Mouse (Mus musculus) urinary bladder, postnatal 4 days (tissue): Measurements from ENCODE around the gene Tlcd1.
"Not testable (repeated sequence)": the region's sequence is repeated elsewhere in the genome, so short reads cannot be mapped to it uniquely, and the experiment has no call there.

Experiments
- DNase-seq, 2 experiments: peaks; one replicate each; pipeline ENCODE4 v3.0.0; 2021 to 2022; ENCODE audit warnings: low spot score in 2 of 2

The Tlcd1 gene

DNA sequence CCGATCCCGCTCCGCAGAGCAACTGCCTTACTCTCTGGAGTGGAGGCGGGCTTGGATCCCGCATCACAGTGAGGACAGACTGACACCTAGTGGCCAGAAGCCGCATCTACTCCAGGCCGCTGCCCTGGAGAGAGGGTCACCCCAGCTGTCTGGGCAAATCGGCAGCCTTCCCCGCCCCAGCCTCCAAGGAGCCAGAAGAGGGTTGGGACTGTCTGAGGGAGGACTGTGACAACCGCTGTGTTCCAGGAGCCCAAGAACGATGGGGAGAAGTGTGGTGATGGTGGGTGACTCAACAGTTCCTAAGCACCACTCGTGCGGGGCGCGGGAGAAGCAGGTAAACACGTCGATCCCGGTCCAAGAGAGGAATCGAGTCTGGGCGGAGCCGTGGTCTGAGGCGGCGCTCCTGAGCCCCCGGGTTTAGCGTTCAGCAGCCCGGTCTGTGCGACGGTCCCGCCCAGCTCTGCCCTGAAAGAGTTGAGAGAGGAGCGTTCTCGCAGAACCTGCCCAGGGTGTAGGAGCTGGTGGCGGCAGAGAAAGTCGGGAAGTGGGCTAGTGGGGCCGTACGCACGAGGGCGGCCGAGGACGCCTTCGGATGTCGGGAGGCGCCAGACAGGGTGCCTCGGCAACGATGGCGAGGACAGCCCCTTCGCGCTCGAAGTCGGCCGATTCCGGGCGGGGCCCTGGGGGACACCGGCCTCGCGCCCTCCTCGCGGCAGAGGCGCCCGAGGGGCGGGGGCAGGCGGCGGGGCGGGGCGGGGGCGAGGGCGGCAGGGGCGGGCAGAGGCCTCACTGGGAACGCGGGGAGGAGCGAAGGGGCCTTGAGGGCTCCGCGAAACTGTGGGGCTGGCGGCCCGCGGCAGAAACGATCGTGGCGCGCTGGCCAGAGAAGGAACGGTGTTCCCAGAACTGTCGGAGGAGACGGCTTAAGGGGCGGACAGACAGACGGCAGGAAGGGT is 1.7 kb downstream of the Tlcd1 start:
- peak; percentile 96 to 98 for DNase-seq

DNA sequence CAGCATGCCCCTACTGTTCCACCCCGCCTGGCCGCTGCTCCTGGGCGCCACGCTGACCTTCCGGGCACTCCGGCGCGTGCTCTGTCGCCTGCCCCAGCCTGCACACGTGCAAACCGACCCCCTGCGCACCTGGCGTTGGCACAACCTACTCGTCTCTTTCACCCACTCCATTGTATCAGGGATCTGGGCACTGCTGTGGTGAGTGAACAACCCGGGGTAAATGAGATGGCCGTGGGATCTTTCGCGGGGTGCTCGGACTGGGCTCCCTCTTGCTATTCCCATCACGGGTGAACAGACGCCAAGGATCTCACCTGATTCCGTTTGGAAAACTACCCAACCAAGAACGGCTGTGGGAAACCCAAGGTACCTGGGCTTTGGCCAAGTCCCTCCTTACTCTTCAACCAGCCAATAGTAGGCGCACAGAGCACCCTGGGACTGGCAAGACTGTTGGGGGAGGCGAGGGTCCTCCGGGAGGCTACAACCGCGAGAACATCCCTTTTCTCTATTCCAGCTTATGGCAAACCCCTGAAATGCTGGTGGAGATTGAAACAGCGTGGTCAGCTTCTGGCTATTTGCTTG is 2.4 kb downstream of the Tlcd1 start:
- DNase-seq, result peak in 1 of 2 experiments; percentile 66

DNA sequence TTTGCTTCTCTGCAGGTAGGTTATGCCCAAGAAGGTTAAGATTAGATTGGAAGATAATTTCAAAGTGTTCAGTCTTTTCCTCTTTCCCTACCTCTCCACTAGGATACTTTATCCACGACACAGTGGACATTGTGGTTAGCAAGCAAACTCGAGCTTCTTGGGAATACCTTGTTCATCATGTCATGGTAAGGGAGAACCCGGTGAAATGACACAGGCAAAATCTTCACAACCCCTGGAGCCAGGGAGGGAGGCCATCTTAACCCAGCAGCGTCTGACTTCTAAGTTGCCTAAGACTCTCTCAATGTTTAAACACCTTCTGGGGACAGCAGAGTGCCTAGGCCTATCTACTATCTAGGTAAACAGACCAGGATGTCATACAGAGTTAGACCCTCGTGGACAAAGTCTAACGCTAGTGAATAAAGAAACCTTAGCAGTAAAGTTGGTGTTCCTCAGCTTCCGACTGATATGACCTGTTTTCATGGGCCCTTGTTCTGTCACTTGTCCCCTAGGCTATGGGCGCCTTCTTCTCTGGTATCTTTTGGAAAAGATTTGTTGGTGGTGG is 3.0 kb downstream of the Tlcd1 start:
- no peak for DNase-seq

DNA sequence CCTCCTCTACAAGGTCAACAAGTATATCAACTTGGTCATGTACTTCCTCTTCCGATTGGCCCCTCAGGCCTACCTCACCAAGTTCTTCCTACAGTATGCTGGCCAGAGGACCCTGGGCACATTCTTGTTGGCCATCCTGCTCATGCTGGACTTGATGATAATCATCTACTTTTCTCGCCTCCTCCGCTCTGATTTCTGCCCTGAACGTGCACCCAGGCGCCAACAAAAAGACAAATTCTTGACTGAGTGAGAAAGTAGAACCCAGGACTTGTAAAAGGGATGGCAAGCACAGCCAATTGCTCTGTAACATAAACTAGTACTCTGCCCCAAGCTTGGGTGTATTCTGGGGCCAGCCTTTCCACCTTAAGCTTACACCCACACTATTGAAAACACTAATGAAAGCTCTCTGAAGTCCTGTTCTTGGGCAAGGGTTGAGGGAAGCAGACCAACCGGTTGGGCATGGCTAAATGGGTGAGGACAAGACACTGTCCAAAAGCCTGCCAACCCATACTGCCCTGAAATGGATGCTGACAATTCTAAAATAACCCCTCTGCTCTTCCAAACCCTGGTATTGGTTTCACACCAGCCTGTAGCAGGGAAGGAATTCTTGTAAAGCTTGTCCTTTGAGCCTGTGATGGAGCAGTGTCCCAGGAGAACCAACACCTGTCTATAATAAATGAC is 3.7 kb downstream of the Tlcd1 start:
- no peak for DNase-seq

DNA sequence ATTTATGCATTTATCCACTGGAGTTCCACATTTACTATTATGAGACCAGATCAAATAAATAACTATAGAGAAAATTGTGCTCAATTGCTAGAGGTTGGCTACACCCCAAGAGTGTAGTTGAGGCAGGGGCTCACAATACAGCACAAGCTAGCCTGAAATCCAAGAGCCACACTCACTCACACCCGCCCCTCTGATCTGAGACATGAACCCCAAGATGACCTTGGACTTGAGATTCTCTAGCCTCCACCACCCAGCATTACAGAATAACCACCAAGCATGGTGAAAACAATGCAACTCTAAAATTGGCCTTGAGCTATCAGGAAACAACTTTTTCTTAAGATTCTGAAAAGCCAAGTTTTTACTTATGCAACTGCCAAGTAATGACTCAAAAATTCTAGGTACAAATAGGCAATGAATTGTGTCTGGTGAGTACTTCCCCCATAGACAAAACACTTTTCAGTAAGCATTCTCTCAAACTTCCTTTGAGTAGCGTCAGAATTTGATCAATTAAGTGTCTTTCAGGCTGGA is 5.4 kb downstream of the Tlcd1 start:
- no peak for DNase-seq

DNA sequence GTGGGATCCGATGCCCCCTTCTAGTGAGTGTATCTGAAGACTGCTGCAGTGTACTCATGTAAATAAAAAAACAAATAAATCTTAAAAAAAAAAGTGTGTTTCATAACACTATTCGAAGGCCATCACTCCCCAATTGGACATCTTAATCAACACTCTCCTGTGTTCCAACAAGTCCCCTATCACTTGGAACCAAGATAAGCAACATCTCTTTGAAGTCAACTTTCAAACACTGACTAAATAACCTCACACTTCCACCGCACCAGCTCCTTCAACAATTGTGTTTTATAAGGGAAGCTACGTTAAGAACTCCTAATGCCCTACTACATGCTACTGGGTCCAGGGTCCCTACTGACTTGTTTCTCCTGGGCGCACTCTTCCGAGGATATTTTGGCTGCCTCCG is 5.9 kb downstream of the Tlcd1 start:
- no peak for DNase-seq

DNA sequence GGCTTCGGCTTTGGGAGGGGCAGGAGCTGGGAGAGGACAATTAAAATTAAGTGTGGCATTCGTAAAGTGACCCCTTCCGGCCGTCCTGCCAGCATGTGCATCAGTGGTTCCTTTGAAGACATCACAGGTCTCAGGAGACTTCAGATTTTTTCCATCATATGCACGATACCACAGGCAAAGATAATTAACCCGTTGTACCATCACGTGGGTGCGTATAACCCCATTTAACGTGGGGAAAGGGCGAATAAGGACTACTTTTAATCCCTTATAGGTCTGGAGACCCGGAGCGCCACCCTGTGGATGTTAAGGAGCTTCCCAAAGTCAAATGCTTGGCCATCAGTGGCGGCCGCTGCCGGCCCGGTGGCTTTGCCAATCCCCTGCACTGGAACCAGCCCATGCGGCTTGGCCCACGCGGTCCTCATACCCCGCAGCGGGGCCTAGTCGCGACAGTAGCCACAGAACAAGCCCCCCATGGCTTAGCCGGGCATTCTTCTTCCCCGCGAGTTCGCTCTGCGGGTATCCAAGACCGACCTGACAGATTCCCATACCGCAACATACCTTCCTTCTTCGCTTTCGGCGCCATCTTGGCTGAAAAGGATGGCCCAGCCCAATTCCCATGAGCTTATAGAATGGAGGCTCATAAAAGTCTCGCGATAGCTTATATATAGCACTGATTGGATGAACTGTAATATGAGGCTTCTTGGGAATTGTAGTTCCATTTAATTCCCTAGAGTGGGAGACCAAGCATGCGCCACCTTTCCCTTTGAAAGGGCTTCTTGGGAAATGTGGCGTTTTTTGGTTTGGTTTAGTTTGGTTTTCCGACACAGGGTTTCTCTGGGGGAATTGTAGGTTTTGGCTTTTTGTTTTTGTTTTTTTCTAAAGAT is 6.7 kb downstream of the Tlcd1 start, which contains the start of gene Rpl23a:
Gene Rpl23a, minus strand, starts transcription at position 624 of the 884 bp plus-strand sequence.
- peak; percentile 72 to 74 for DNase-seq

DNA sequence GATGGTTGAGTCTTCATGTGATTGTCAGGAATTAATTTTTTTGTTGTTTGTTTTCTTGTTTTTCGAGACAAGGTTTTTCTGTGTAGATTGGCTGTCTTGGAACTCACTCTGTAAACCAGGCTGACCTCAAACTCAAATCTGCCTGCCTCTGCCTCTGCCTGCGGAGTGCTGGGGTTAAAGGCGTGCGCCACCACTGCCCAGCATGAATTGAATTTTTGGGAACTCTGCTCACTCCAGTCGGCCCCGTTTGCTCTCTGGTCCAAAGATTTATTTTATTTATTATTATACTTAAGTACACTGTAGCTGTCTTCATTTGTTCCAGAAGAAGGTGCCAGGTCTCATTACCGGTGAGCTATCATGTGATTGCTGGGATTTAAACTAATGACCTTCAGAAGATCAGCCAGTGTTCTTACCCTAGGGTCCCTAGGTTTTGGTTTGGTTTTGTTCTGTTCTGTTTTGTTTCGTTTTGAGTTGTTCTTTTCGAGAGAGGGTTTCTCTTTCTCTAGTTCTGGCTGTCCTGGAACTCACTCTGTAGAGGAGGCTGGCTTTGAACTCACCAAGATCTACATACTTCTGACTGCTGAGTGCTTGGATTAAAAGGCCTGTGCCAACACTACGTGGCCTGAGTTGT is 7.5 kb downstream of the Tlcd1 start:
- no peak for DNase-seq

DNA sequence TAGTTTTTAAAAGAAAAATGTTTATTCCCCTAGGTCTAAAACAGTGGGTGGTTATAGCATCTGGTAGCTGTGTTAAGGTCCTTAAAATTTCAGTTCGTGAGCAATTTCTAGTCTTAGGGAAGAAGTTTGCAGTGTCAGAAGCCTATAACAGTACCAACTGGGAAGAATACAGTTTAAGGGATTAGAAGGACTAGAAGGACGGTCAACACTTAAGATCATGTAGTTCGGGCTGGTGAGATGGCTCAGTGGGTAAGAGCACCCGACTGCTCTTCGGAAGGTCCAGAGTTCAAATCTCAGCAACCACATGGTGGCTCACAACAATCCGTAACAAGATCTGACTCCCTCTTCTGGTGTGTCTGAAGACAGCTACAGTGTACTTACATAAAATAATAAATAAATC is 8.2 kb downstream of the Tlcd1 start:
- DNase-seq, result not testable (repeated sequence)

DNA sequence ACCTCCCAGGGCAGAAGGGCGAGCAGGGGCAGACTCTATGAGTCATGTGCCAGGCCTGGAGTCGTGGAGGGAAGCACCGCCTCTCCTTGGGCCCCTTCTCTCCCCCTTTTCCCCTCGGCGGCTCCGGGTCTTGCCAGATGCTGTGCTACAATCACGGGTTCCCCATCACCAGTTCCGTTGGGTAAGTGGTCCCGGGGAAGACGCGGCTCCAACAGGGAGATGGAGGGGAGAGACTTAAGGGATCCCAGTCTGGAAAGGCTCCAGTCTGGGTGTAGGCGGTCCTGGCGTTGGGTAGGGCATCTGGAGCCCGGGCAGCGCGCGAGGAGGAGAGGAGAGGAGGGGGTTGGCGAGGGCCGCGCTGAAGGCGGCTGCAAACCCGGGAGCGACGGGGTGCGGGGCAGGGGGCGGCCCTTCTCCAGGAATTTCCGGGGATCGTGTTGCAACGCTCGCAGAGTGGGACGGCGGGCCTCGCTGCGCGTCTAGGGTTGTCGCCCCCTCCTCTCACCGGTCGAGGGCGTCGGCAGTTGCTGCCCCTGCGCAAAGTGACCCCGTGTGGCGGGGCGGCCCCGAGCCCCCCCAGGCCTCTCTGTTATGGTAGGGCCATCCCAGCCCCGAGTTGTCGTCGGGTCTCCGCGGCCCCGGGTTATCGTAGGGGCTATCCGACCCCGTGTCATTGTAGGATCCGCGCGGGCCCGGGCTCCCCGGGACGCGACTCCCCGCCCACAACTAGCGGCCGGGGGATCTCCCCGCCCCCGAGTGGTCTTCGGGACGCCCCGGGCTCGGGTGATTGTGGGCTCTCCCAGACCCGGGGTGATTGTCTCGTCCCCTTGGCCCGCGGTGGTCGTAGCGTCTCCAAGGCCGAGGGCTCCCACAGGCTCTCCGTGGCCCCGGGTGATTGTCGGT is 12.1 kb downstream of the Tlcd1 start, which contains the start of gene Rab34:
Gene Rab34, plus strand, starts transcription at position 100 of the 903 bp plus-strand sequence.
- DNase-seq, result peak; percentile 80 to 89

DNA sequence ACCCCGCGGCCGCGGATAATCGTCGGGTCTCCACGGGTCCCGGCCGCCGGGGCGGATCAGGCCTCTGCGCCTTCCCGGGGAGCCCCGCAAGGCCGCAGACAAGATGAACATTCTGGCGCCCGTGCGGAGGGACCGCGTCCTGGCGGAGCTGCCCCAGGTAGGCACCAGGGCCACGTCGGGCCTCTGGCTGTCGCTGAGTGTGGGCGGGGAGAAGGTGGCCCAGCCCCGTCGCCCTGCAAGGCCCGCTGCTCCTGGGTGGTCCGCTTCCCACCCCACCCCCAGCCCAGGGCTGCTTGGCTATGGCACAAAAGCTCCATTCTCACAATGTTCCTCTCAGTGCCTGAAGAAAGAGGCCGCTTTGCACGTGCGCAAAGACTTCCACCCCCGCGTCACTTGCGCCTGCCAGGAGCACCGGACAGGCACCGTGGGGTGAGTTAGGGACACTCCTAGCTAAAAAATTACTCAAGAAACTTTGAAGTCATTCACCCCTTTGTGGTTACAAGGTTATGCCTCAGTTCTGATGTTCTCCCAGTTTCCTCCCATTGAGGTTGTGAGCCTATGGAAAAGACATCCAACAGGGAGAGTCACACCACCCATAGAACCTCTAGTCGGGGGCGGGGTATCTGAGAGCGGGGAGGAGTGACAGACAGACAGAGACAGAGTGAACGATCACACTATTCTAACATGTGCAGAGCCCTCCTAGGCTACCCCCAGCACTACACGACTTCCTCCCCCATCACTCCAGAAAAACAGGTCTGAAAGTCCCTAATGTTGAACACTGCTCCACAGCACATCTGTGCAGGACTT is 12.9 kb downstream of the Tlcd1 start:
- peak; percentile 79 to 80 for DNase-seq

DNA sequence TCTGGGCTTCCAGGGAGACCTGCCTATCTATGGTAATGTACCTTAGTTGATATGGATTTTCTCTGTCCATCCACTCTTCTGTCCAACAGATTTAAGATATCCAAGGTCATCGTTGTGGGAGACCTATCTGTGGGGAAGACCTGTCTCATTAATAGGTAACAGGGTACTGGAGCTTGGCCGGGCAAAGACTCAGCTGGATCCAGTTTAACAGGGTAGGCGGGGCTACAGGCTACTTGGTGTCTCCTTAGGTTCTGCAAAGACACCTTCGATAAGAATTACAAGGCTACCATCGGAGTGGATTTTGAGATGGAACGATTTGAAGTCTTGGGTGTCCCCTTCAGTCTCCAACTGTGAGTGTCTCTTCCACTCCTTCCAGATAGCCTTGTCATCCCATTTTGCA is 13.5 kb downstream of the Tlcd1 start:
- no peak for DNase-seq

DNA sequence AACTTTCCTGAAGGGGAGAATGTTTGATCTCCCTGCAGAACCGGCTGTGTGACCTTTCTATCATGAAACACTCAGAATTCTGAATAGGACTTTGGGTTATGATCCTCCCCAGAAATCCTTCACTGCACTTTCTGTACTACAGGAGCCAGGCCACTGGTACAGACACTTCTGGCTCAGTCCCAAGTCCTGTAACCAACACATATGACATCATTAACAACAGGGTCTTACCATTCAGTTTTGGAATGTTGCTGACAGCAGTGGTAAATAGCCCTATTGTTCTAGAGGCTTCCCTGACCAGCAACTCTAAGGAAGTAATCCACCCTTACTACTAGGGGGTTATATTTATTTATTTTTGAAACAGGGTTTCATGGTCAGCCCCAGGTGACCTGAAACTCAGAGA is 16.6 kb downstream of the Tlcd1 start, which contains the start of gene Proca1:
Gene Proca1, plus strand, starts transcription at position 280 of the 400 bp plus-strand sequence.
- DNase-seq, result no peak

DNA sequence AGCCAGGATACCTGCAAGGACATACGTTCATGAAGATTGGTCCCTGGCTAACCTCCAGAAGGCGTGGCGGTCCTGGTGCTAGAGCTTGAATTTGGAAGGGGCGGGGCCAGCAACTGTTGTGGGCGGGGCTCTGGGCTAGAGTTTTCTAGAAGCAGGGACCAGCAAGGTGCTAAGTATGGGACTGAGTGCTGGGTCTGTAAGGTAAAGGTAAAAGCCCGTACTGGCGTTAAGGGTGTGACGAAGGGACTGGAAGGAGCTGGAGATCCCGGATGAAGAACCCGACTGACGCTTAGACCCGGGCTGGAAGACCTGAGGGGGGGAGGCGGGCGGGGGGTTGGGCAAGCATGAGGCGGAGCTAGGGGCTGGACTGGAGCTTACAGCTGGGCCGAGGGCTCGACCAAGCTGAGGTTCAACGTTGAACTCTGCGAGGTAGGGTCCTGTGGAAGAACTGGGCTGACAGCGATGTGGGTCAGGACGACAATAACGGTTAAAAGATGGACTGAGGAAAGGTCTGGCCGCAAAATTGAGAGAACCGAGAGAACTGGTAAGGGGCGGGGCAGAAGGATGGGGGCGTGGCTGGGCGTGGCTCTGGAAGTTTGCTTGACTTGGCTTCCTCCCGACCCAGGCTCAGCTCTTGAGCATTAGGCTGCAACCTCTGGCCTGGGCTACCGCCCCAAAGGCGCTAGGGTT is 18.0 kb downstream of the Tlcd1 start:
- DNase-seq, result peak; percentile 76 to 86

DNA sequence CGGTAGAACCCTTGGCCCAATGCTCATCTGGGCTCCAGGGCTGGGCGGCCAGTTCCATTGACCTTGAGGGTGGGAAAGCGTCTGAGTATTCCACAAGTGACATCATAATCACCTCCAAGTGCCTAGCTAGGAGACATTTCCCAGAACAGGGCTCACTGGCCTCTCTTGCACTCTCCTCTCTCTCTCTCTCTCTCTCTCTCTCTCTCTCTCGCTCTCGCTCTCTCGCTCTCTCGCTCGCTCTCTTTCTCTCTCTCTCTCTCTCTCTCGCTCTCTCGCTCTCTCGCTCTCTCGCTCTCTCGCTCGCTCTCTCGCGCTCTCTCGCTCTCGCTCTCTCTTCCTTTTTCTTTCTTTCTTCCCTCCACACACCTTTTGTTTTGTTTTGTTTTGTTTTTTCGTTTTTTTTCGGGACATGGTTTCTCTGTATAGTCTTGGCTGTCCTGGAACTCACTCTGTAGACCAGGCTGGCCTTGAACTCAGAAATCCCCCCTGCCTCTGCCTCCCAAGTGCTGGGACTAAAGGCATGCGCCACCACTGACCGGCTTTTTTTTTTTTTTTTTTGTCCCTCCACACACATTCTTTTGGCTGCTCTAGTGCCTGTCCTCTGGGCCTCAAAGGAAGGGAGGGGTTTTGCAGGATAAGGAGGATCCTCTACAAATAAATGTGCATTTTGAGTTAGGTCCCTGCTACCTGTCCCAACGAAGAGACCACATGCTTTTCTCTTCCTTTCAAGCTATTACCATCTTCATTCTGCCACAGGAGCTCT is 18.8 kb downstream of the Tlcd1 start:
- no peak for DNase-seq

DNA sequence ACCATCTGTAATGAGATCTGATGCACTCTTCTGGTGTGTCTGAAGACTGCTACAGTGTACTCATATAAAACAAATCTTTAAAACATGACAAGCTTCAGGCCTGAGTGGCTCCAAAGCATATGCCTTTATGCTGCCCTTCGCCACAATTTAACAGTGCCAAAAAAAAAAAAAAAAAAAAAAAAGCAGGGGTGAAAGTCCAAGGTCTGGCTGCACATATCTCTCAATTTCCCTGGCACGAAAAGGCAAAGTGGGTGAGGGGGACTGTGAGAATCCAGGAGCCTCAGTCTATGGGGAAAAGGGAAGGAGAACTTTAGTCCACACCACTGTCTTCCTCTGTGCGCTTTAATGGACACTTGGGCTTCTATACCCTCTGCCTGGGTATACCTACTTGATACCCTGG is 25.9 kb downstream of the Tlcd1 start:
- no peak for DNase-seq

DNA sequence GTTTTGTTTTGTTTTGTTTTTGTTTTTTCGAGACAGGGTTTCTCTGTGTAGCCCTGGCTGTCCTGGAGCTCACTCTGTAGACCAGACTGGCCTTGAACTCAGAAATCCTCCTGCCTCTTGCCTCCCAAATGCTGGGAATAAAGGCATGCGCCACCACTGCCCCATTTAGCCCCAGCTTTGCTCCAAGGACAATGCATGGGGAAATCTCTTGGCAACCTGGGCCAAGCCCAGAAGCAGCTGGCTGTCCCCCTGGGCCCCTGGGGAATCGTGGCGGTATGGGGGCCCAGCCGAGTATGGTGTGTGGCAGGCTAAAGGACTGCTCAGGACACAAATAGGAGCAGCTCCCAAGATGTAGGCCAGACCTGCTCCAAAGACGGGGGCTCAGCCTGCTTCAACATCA is 27.8 kb downstream of the Tlcd1 start:
- DNase-seq, result no peak
